Mouse (Mus musculus) liver, embryonic 12.5 days (tissue): ENCODE measurements around the gene Sgtb. TPM values are rescaled to one million over a fixed set of nuclear protein-coding genes. Genes with fewer than 3 reads are reported as not detected.

Source experiments
- ATAC-seq: fragments of 200-750 bp; cut with Nextera tagmentation; 2 replicates; pipeline ENCODE4 v1.8.0; 2017; ENCODE audit warnings: moderate number of reproducible peaks, mild to moderate bottlenecking, moderate library complexity
- H3K27ac ChIP-seq: fragments of 300-500 bp; sonication (generic); 2 replicates; pipeline ENCODE4 v1.5.1; 2016; ENCODE audit warnings: mild to moderate bottlenecking
- H3K27me3 ChIP-seq: fragments of 300-500 bp; sonication (generic); replicated peaks from 2 replicates; pipeline ENCODE4 v1.6.1; 2016; ENCODE audit warnings: mild to moderate bottlenecking, moderate library complexity
- H3K36me3 ChIP-seq: fragments of 300-500 bp; sonication (generic); 2 replicates; pipeline ENCODE4 v1.6.1; 2016; ENCODE audit warnings: mild to moderate bottlenecking, moderate library complexity
- H3K4me1 ChIP-seq: fragments of 300-500 bp; sonication (generic); 2 replicates; pipeline ENCODE4 v1.6.1; 2016
- H3K4me2 ChIP-seq: fragments of 300-500 bp; sonication (generic); 2 replicates; pipeline ENCODE4 v1.6.1; 2016; ENCODE audit warnings: mild to moderate bottlenecking, moderate library complexity
- H3K4me3 ChIP-seq: fragments of 300-500 bp; sonication (generic); 2 replicates; pipeline ENCODE4 v1.5.1; 2016; ENCODE audit warnings: mild to moderate bottlenecking, moderate library complexity
- H3K9ac ChIP-seq: fragments of 300-500 bp; sonication (generic); 2 replicates; pipeline ENCODE4 v1.6.1; 2016; ENCODE audit warnings: mild to moderate bottlenecking, moderate library complexity
- H3K9me3 ChIP-seq: fragments of 300-500 bp; sonication (generic); replicated peaks from 2 replicates; pipeline ENCODE4 v1.6.1; 2016; ENCODE audit warnings: mild to moderate bottlenecking, moderate library complexity
- WGBS: fragments of 180-500 bp; shearing (Covaris S2); methylation state at CpG from one replicate; pipeline ENCODE4 v1.1.7; 2016; ENCODE audit not compliant: insufficient replicate concordance; 5-methylcytosine and 5-hydroxymethylcytosine counted together
- polyA plus RNA-seq: library from polyadenylated mRNA; unstranded; fragments of >200 nt; fragmentation: Nextera tagmentation; extraction: Ambion mirVana; gene quantifications from 2 replicates; pipeline ENCODE4 v1.2.1, GENCODE M21; 2016

Gene Sgtb
- polyA plus RNA-seq, 1 experiment from 2014 or later, result 1.1 TPM

DNA sequence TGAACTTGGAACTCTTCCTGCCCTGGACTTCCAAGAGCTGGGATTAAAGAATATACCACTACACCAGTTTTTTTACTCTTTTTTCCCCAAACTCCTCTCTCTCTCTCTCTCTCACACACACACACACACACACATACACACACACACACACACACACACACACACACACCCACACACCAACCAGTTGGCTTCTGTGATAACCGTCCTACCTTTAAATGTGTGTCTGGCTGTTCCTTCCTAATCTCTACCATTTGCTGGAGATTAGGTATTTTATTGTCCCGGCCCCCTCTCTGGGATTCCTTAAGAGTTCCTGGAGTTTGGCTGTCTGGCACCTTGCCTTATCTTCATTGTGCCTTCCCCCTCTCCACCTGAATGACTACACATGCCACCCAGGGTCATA is 24.9 kb upstream of the Sgtb start:
- no peak for ATAC-seq
- no peak overlapping the region for H3K4me2 ChIP-seq
- 51% methylated on average over 2 of the region's 2 CpGs for WGBS

DNA sequence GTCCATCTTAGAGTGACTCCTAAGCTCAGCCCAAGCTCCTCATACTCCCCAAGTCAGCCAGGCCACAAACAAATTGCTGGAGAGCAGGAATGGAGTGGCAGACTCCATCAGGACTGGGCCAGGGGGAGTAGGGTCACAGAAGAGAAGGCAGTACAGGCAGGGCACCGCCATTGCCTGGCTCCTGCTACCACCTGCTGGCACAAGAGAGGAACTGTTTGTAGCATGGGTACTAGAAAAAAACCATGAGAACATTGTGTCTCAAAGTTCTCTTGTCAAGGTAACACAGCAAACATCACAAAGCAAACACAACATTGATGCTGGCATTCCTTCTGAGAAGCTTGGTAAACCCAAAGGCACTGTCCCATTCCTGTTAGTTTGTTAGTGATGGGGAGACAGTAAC is 20.2 kb upstream of the Sgtb start:
- no peaks in the 10 kb centered on the region for H3K27me3 ChIP-seq
- no peak overlapping the region for H3K4me2 ChIP-seq
- H3K4me3 ChIP-seq, result no peak overlapping the region
- 0 out of 2 replicates have a peak, but pooled peaks cover 3% of the 10 kb centered on the region for H3K4me1 ChIP-seq
- no peaks in the 10 kb centered on the region for H3K9me3 ChIP-seq
- no peak for ATAC-seq
- WGBS, result 29% methylated on average over 1 of the region's 1 CpGs
- no peaks in the 10 kb centered on the region for H3K36me3 ChIP-seq
- no peak overlapping the region for H3K9ac ChIP-seq
- no peak overlapping the region for H3K27ac ChIP-seq

More for the DNA sequence above, 24.9 kb upstream of the Sgtb start:
- H3K27ac ChIP-seq, result no peak overlapping the region
- H3K27me3 ChIP-seq, result no peaks in the 10 kb centered on the region
- no peaks in the 10 kb centered on the region for H3K36me3 ChIP-seq
- H3K4me1 ChIP-seq, result 0 out of 2 replicates have a peak, but pooled peaks cover 3% of the 10 kb centered on the region
- H3K9ac ChIP-seq, result no peak overlapping the region
- no peaks in the 10 kb centered on the region for H3K9me3 ChIP-seq
- no peak overlapping the region for H3K4me3 ChIP-seq

DNA sequence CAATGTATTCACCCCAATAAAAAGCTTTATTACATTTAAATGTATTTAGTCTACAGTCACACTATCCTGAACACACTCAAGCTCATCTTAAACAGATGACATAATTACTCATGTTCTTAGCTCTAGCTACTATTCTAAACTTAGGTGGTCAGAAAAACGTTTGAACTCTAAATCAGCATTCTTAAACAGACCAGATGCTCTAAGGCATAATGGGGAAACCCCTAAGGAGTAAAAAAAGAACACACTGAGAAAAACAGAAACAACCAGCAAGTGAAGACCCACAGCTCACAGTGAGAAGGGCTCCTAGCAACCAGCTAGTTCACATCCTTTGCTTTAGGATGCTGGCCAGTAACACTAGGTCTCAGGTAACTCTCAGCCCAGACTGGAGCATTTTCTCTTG is 17.8 kb upstream of the Sgtb start:
- no peak overlapping the region for H3K4me3 ChIP-seq
- no peaks in the 10 kb centered on the region for H3K9me3 ChIP-seq
- no peaks in the 10 kb centered on the region for H3K27me3 ChIP-seq
- peaks cover 13% of the 10 kb centered on the region for H3K4me1 ChIP-seq
- no peak for ATAC-seq
- no peaks in the 10 kb centered on the region for H3K36me3 ChIP-seq
- no peak overlapping the region for H3K27ac ChIP-seq
- no peak overlapping the region for H3K4me2 ChIP-seq
- H3K9ac ChIP-seq, result no peak overlapping the region
- WGBS, result 4% methylated on average over 1 of the region's 1 CpGs

DNA sequence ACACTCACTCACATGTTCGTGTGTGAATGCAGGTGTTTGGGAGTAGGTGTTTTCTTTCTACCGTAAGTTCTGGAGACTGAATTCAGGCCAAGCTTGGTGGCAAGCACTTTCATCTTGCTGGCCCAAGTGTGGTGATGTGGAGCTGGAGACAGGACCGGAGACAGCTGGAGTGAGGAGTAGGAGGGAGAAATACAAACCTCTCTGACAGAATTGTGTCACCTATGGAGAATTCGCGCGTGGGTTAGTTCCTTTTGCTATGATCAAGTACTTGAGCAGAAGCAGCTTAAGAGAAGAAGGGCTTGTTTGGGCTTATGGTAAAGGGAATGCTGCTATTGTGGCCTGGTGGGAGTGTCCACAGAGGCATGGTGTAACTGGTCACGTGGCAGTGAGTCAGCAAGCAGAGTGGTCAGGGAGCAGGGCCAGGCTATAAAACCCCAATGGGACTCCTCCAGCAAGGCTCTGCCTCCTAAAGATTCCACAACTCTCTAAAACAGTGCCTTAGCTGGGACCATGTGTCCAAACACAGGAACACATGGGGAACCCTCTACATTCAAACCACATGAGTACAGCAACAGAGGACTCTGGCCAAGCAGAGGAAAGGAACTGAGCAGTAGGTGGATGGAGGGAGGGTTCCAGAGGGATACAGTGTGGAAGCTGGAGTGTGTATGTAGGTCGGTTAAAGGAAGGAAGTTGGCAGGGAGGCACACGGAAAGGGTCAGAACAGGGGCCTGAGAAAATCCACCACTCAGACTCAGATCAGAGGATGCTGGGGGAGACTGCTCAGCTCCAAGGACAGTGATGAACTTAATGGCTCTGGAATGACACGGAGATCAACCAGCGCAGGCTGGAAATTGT is 14.8 kb upstream of the Sgtb start:
- Histone ChIP-seq H3K27ac (no peak overlapping the region), H3K9ac (no peak overlapping the region), H3K4me2 (no peak overlapping the region), H3K27me3 (no peaks in the 10 kb centered on the region), H3K4me3 (no peak overlapping the region), H3K4me1 (peaks cover 13% of the 10 kb centered on the region), H3K36me3 (no peaks in the 10 kb centered on the region), H3K9me3 (no peaks in the 10 kb centered on the region)
- ATAC-seq, result peak; percentile 54
- WGBS, result 67% methylated on average over 11 of the region's 11 CpGs

DNA sequence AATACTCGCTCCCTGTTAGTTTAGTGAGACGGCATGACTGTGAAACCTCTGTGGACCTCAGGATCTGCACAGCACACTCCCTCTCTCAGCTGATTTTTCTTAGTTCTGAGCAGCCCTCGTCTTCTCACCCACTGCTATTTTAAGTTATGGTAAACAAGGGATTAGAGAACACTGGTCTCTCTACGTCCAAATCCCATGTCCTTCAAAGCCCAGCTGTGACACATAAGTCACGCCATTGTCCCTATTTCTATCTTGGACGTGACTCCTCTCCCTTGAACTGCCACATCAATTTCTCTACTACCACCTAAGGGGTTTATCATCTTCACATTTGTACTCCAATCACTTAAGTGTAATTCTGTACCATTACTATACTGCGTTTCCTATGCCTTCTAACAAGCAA is 13.6 kb upstream of the Sgtb start:
- H3K36me3 ChIP-seq, result no peaks in the 10 kb centered on the region
- H3K9ac ChIP-seq, result no peak overlapping the region
- no peak for ATAC-seq
- H3K4me3 ChIP-seq, result no peak overlapping the region
- no peak overlapping the region for H3K4me2 ChIP-seq
- H3K27me3 ChIP-seq, result no peaks in the 10 kb centered on the region
- H3K9me3 ChIP-seq, result no peaks in the 10 kb centered on the region
- peaks cover 13% of the 10 kb centered on the region for H3K4me1 ChIP-seq
- 64% methylated on average over 7 of the region's 7 CpGs for WGBS
- H3K27ac ChIP-seq, result no peak overlapping the region

DNA sequence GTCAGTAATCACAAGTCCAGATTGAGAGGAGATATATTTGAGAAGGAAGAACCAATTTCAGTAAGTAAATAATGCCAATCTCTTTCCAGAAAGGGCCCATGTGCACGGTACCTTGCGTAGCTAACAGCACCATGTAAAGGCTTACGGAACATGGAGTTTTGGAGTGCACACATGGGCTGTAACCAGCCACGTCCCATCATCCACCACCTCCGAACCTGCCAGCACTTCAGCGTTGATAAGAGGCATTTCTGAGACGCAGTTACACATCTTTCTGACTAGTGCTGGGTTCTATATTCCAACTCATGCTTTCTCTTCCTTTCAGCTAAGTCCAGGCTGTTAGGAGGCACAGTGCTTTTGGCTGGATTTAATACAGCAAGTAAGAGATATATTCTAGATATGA is 12.4 kb upstream of the Sgtb start:
- no peak overlapping the region for H3K9ac ChIP-seq
- H3K4me3 ChIP-seq, result no peak overlapping the region
- WGBS, result 75% methylated on average over 7 of the region's 7 CpGs
- H3K4me2 ChIP-seq, result no peak overlapping the region
- H3K27me3 ChIP-seq, result no peaks in the 10 kb centered on the region
- ATAC-seq, result no peak
- H3K9me3 ChIP-seq, result no peaks in the 10 kb centered on the region
- H3K27ac ChIP-seq, result no peak overlapping the region
- H3K4me1 ChIP-seq, result peaks cover 13% of the 10 kb centered on the region
- H3K36me3 ChIP-seq, result no peaks in the 10 kb centered on the region

DNA sequence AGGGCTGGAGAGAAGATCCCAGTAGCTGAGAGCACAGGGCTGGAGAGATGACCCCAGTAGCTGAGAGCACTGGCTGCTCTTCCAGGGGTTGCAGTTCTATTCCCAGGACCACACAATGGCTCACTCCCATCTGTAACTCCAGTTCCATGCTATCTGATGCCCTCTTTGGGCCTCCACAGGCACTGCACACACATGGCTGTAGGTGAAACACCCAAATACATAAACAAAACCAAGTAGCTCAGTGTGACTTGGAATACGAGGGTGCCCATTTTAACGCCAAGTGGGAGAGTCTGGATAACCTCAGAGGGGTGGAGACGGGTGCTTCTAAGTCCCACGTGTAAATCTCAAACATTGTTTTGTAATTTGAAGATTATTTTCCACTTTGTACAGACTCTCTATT is 9.1 kb upstream of the Sgtb start:
- Histone ChIP-seq H3K27me3 (no peaks in the 10 kb centered on the region), H3K4me3 (no peak overlapping the region), H3K36me3 (peaks cover 8% of the 10 kb centered on the region), H3K27ac (no peak overlapping the region), H3K4me1 (peaks cover 9% of the 10 kb centered on the region), H3K9me3 (no peaks in the 10 kb centered on the region), H3K4me2 (no peak overlapping the region), H3K9ac (no peak overlapping the region)
- 80% methylated on average over 4 of the region's 4 CpGs for WGBS
- no peak for ATAC-seq

DNA sequence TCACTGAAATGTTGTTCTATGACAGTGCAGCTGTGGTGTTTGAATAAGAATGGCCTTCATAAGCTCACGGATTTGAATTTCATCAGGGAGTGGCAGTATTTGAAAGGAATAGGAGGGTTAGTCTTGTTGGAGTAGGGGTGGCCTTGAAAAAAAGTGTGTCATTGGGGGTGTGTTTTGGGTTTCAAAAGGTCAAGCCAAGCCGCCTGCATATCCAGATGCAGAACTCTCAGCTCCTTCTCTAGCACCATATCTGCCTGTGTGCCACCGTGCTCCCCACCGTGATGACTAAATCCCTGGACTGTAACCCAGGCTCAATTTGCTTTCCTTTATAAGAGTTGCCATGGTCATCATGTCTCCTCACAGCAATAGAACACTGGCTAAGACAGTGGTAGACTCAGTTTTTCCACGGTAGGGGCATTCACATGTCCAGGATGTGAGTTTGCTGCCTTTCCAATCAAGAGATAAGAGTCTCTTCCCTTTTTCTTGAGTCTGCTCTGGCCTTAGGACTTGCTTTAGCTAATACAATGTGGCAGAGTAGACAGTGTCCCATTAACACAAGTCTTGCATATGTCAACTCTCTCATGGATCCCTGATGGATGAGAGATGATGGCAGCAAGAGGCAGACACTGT is 7.8 kb upstream of the Sgtb start:
- H3K4me2 ChIP-seq, result no peak overlapping the region
- no peaks in the 10 kb centered on the region for H3K4me1 ChIP-seq
- WGBS, result 65% methylated on average over 5 of the region's 5 CpGs
- no peak overlapping the region for H3K27ac ChIP-seq
- H3K27me3 ChIP-seq, result no peaks in the 10 kb centered on the region
- no peak for ATAC-seq
- H3K4me3 ChIP-seq, result no peak overlapping the region
- peaks cover 8% of the 10 kb centered on the region for H3K36me3 ChIP-seq
- no peaks in the 10 kb centered on the region for H3K9me3 ChIP-seq
- no peak overlapping the region for H3K9ac ChIP-seq

DNA sequence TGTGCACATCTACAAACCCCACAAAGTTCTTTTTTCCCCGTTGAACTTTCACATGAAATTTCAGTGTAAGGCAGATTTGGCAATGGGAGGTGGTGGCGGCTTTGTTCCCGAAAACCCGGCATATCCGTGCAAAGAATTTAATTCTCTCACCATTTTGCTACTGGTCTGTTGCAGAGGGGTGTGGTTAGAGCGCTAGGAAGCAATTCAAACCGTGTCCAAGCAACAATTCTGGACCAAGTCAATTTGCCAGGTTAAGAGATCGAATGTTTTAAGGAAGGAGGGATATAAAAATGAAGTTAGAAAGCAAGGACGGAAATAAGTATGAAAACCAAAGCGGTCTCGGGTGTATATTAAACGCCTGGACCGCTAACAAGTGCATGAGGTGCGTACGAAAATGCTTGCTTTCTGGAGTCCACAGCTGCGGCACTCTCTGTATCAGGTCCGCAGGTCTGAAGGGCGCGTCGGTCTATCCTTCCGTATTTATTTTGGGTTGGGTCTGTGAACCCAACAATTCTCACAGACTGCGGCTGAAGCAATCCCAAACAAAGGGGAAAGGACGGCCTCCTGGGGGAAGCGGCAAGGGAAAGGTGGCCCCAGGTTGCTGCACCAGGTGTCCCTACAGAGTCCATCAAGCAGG is 772 bp upstream of the Sgtb start:
- Histone ChIP-seq H3K9me3 (no peaks in the 10 kb centered on the region), H3K9ac (peak overlapping the region; percentile 75), H3K4me3 (peak overlapping the region; percentile 73), H3K27ac (peak overlapping the region; percentile 69; the same call in 1 of the 2 replicates), H3K27me3 (peaks cover 26% of the 10 kb centered on the region), H3K4me1 (peaks cover 18% of the 10 kb centered on the region), H3K36me3 (peaks cover 7% of the 10 kb centered on the region), H3K4me2 (peak overlapping the region; percentile 99)
- peak; percentile 30 for ATAC-seq
- under 1% methylated on average over 24 of the region's 24 CpGs for WGBS

DNA sequence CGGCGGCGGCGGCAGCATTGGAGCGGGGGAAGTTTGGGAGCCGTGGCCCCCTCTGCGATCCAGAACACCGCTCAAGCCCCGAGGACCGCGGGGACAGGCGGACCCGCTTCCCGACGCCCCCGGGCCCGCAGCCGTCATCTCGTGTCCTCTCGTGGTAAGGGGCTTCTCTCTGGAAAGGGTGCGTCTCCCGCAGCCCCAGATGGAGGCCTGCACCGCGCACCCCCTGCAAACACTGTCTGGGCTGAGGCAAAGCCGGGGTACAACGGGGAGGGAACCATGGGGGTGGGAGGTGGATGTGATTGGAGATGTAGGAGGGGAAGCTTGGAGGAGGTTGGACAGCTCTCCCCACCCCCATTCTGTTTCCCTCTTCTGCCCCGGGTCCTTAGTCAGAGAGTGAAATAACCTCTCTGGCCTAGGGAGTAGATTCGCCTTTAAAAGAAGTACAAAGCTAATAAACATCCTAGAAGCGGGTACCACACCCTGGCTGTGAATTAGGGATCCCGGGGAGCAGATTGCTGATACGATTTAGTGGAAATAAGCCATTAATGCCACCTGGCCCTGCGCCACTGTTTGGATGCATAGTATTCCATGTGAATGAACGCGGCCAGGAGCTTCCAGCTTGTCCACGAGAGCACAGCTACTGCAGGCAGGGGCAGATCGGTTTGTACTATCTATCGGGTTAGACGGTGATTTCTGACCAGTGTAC is 428 bp downstream of the Sgtb start:
- H3K4me1 ChIP-seq, result peaks cover 18% of the 10 kb centered on the region
- H3K36me3 ChIP-seq, result no peaks in the 10 kb centered on the region
- no peak overlapping the region for H3K27ac ChIP-seq
- H3K9ac ChIP-seq, result peak overlapping the region; percentile 69
- peak overlapping the region; percentile 73 for H3K4me3 ChIP-seq
- ATAC-seq, result peak; percentile 32
- 6% methylated on average over 34 of the region's 38 CpGs for WGBS
- peaks cover 26% of the 10 kb centered on the region for H3K27me3 ChIP-seq
- no peaks in the 10 kb centered on the region for H3K9me3 ChIP-seq
- H3K4me2 ChIP-seq, result peak overlapping the region; percentile 99

DNA sequence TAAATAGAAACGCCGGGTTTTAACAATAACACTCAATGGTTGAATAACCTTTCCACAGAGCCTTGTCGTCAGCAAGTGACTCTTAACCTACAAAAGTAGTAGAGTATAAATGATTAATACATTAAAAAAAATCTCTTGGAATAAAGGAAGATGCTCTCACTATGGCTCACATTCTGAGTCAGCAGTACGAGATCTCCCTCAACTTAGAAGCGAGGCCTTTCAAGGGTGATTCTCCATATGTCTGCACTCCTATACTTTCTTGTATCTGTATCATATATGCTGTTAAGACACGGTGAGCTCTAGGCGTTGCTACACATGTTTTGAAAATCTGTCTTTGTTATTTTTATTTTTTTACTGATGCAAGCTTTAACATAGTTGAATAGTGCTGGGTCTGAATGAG is 985 bp downstream of the Sgtb start:
- 59% methylated on average over 7 of the region's 7 CpGs for WGBS
- H3K27me3 ChIP-seq, result peaks cover 26% of the 10 kb centered on the region
- peak overlapping the region; percentile 99 for H3K4me2 ChIP-seq
- H3K4me3 ChIP-seq, result peak overlapping the region; percentile 73
- H3K36me3 ChIP-seq, result no peaks in the 10 kb centered on the region
- ATAC-seq, result no peak
- H3K9ac ChIP-seq, result no peak overlapping the region
- no peak overlapping the region for H3K27ac ChIP-seq
- no peaks in the 10 kb centered on the region for H3K9me3 ChIP-seq
- peaks cover 18% of the 10 kb centered on the region for H3K4me1 ChIP-seq
